ENCODE assay signal across 17 mouse cellular contexts in genomic region chr16:70235189-70235588, GRCm38 (mm10).
"Had no signal": no experiment of that assay in that cellular context is flagged by ENCODE, and none has a peak within 500 bp of the region (broad histone marks: within the 10 kb centered on the region; RNA-seq: fewer than 3 reads in every experiment).

No protein-coding gene starts in this region.

- H3K36me3 ChIP-seq: lung, embryonic 15.5 days; midbrain, embryonic 13.5 days; midbrain, embryonic 15.5 days; neural tube, embryonic 12.5 days; stomach, embryonic 15.5 days had no signal

- DNase-seq: lung, adult 2 months; lung, postnatal 14 days; lung, postnatal 36 days; right cerebral cortex, postnatal 14 days; thymus, adult 2 months; thymus, postnatal 25 days; thymus, postnatal 4 days had no signal

- H3K4me1 ChIP-seq: megakaryocyte, embryonic 14.5 days; midbrain, embryonic 15.5 days; stomach, embryonic 15.5 days had no signal

- ATAC-seq: lung, postnatal 0 days; midbrain, embryonic 13.5 days; midbrain, embryonic 15.5 days had no signal

- H3K4me3 ChIP-seq: lung, embryonic 15.5 days; megakaryocyte, embryonic 14.5 days; midbrain, embryonic 13.5 days; midbrain, embryonic 15.5 days; neural tube, embryonic 12.5 days; stomach, embryonic 15.5 days had no signal

- H3K9ac ChIP-seq: lung, embryonic 15.5 days; midbrain, embryonic 13.5 days; midbrain, embryonic 15.5 days; neural tube, embryonic 12.5 days; stomach, embryonic 15.5 days had no signal

- H3K27ac ChIP-seq: lung, embryonic 15.5 days; macrophage; midbrain, embryonic 13.5 days; midbrain, embryonic 15.5 days; neural tube, embryonic 12.5 days; stomach, embryonic 15.5 days; stomach, postnatal 0 days had no signal

- H3K9me3 ChIP-seq: lung, embryonic 15.5 days; midbrain, embryonic 13.5 days; midbrain, embryonic 15.5 days; neural tube, embryonic 12.5 days; stomach, embryonic 15.5 days had no signal

- H3K4me2 ChIP-seq: lung, embryonic 15.5 days; midbrain, embryonic 11.5 days; midbrain, embryonic 13.5 days; midbrain, embryonic 15.5 days; neural tube, embryonic 12.5 days; stomach, embryonic 15.5 days had no signal

- H3K27me3 ChIP-seq: lung, embryonic 15.5 days; megakaryocyte, embryonic 14.5 days; midbrain, embryonic 13.5 days; midbrain, embryonic 15.5 days; neural tube, embryonic 12.5 days; stomach, embryonic 15.5 days had no signal
